Mouse (Mus musculus) liver, embryonic 14.5 days (tissue): ENCODE data around the gene Ap1m1. TPM values are rescaled to one million over a fixed set of nuclear protein-coding genes. Genes with fewer than 3 reads are reported as not detected.

Source experiments
- ATAC-seq: fragments of 200-750 bp; cut with Nextera tagmentation; 2 replicates; pipeline ENCODE4 v1.8.0; 2017; ENCODE audit warnings: moderate number of reproducible peaks, mild to moderate bottlenecking, moderate library complexity; ENCODE audit not compliant: insufficient read depth
- DNase-seq, 3 experiments: peaks; one replicate each; pipeline ENCODE4 v3.0.0-alpha.2; 2012 to 2013; ENCODE audit warnings: low read depth in 3 of 3, low spot score in 3 of 3
- H3K27ac ChIP-seq: fragments of 300-500 bp; sonication (generic); 2 replicates; pipeline ENCODE4 v1.5.1; 2014; ENCODE audit warnings: moderate library complexity, mild to moderate bottlenecking, control low read depth, inconsistent platforms
- H3K27me3 ChIP-seq: fragments of 300-500 bp; sonication (generic); 2 replicates; pipeline ENCODE4 v1.6.1; 2014; ENCODE audit warnings: mild to moderate bottlenecking, low read length, moderate library complexity; ENCODE audit not compliant: control insufficient read depth, insufficient read depth
- H3K36me3 ChIP-seq: fragments of 300-500 bp; sonication (generic); replicated peaks from 2 replicates; pipeline ENCODE4 v1.6.1; 2014; ENCODE audit warnings: low read depth; ENCODE audit not compliant: control insufficient read depth, insufficient read depth
- H3K4me1 ChIP-seq, 2 experiments: fragments of 200-500 bp in 1 of 2; fragments of 300-500 bp in 1 of 2; sonication (generic) in 1 of 2; replicated peaks; 2 replicates each; pipeline ENCODE4 v1.6.1; 2012 to 2014; ENCODE audit warnings: antibody characterized with exemption in 1 of 2, inconsistent platforms in 1 of 2, low read length in 1 of 2; ENCODE audit not compliant: control insufficient read depth in 2 of 2, insufficient read depth in 2 of 2
- H3K4me2 ChIP-seq: fragments of 300-500 bp; sonication (generic); 2 replicates; pipeline ENCODE4 v1.6.1; 2014; ENCODE audit warnings: low read depth, mild to moderate bottlenecking, control low read depth, moderate library complexity
- H3K4me3 ChIP-seq, 2 experiments: fragments of 200-500 bp in 1 of 2; fragments of 300-500 bp in 1 of 2; sonication (generic) in 1 of 2; 2 replicates each; pipeline ENCODE4 v1.5.1; 2012 to 2014; ENCODE audit warnings: low read depth in 2 of 2, low read length in 2 of 2, mild to moderate bottlenecking in 2 of 2, control low read depth in 1 of 2, inconsistent platforms in 1 of 2, moderate library complexity in 1 of 2; ENCODE audit not compliant: insufficient read depth in 1 of 2
- H3K9ac ChIP-seq: fragments of 300-500 bp; sonication (generic); replicated peaks from 2 replicates; pipeline ENCODE4 v1.6.1; 2014; ENCODE audit warnings: mild to moderate bottlenecking, control low read depth, moderate library complexity
- H3K9me3 ChIP-seq: fragments of 300-500 bp; sonication (generic); 2 replicates; pipeline ENCODE4 v1.6.1; 2016; ENCODE audit warnings: low read length, mixed read lengths; ENCODE audit not compliant: control insufficient read depth
- CTCF ChIP-seq: IDR thresholded peaks from 2 replicates; pipeline ENCODE4 v1.5.1; 2016; ENCODE audit warnings: antibody characterized with exemption, low read depth, control low read depth
- EP300 ChIP-seq: IDR thresholded peaks from 2 replicates; pipeline ENCODE4 v1.6.1; 2016; ENCODE audit warnings: antibody characterized with exemption, low read depth
- WGBS: fragments of 180-500 bp; shearing (Covaris S2); extraction: QIAGEN DNeasy Blood & Tissue Kit; methylation state at CpG from one replicate; pipeline ENCODE4 v1.1.7; 2014; ENCODE audit not compliant: insufficient replicate concordance; 5-methylcytosine and 5-hydroxymethylcytosine counted together
- polyA plus RNA-seq, 2 experiments: library from polyadenylated mRNA; depleted of rRNA in 1 of 2; stranded (reverse) in 1 of 2; unstranded in 1 of 2; fragments of >200 nt; fragmentation: Nextera tagmentation in 1 of 2; extraction: Ambion mirVana in 1 of 2; gene quantifications; 2 replicates each; pipeline versions ENCODE4 v1.2.1 to v1.2.3; 2012 to 2014

Gene Ap1m1
- polyA plus RNA-seq, 2 experiments: 38.8 to 46.7 TPM

DNA sequence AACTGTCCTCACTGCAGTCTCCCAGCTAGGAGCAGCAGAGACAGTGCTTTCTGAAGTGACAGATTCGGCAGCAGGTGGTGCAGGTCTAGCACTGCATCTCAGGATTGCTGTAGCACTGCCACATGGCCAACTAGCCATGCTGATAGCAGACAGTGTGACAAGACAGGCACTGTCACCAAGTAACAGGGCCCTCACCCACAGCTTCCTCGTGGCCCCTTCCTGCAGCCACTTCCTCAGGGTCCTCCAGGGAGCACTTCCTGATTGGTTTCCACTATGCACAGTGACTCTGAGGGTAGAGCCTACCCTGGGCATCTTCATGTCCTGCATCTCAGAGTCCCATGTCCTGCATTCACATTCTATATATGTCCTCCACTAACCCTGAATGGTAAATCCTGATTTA, 4.8 kb downstream of the Ap1m1 start:
- H3K4me2 ChIP-seq: no peak overlapping the region
- DNase-seq (no peak), ATAC-seq (no peak)
- TF ChIP-seq EP300 (no peak), CTCF (no peak)
- H3K27ac ChIP-seq: no peak overlapping the region
- 14% methylated on average over 2 of the region's 2 CpGs for WGBS
- H3K9me3 ChIP-seq: no peaks in the 10 kb centered on the region
- no peaks in the 10 kb centered on the region for H3K27me3 ChIP-seq
- no peak overlapping the region for H3K9ac ChIP-seq
- peaks cover 8 to 15% of the 10 kb centered on the region in 2 experiments for H3K4me1 ChIP-seq
- H3K36me3 ChIP-seq: no peaks in the 10 kb centered on the region; the same call in 1 of the 2 replicates
- H3K4me3 ChIP-seq: no peak overlapping the region

DNA sequence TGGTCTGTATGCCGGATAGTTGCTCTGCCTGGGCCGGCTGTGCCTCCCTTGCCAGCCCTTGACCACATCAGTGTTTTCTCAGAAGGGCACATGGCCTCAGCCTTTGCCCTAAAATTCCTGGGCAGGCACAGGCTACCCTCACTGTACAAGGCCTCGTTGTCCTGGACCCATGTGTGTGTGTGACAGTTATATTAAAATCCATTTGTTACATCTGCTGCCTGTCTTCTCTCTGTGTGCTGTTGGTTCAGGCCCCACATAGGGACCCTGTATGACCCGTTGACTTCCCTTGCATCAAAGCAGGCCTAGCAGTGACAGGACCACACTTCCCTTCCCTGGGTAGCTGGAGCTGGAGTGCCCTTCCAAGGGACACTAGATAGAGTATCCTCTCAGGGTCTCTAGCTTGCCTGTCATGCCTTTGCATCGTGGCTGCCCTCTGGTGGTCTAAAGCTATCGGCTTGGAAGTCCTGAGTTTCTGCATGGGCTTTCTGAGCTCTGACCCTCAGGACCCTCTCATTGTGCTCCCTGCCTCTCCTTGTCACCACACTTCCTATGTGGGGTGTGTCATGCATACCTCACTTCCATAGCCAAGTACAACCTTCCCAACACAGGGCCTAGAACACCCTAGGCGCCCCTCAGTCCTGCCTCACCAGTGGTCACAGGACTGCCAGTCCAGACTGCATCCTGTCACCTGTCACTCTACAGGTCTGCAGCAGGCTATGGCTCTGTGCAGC, 17.5 kb downstream of the Ap1m1 start:
- TF ChIP-seq EP300: no peak
- peak; percentile 74 for TF ChIP-seq CTCF
- H3K4me1 ChIP-seq: no peaks in the 10 kb centered on the region
- H3K27me3 ChIP-seq: no peaks in the 10 kb centered on the region
- H3K9ac ChIP-seq: no peak overlapping the region
- WGBS: 47% methylated on average over 7 of the region's 7 CpGs
- ATAC-seq (no peak), DNase-seq (no peak)
- H3K36me3 ChIP-seq: no peaks in the 10 kb centered on the region; the same call in 1 of the 2 replicates
- no peak overlapping the region for H3K4me2 ChIP-seq
- no peaks in the 10 kb centered on the region for H3K9me3 ChIP-seq
- H3K4me3 ChIP-seq: no peak overlapping the region
- no peak overlapping the region for H3K27ac ChIP-seq

DNA sequence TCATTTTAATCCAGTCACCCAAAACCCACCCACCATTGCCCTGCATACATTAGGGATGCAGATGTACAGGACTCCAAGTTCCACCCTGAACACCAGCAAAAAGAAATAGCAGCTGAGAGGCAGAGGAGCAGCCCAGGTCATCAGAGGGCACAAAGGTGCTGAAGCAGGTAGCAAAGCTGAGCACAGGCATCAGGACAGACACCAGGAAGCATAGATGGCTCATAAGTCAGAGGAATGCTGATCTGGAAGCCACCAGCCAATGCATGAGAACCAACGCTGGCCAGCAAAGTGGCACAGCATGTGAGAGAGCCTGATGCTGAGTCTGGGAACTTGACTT, 18.1 kb downstream of the Ap1m1 start:
- H3K27me3 ChIP-seq: no peaks in the 10 kb centered on the region
- WGBS: 68% methylated on average over 1 of the region's 1 CpGs
- ATAC-seq (no peak), DNase-seq (no peak)
- no peaks in the 10 kb centered on the region; the same call in 1 of the 2 replicates for H3K36me3 ChIP-seq
- no peaks in the 10 kb centered on the region for H3K4me1 ChIP-seq
- no peak overlapping the region for H3K9ac ChIP-seq
- no peak overlapping the region for H3K4me2 ChIP-seq
- no peak overlapping the region for H3K4me3 ChIP-seq
- no peaks in the 10 kb centered on the region for H3K9me3 ChIP-seq
- TF ChIP-seq CTCF (no peak), EP300 (no peak)
- H3K27ac ChIP-seq: no peak overlapping the region

DNA sequence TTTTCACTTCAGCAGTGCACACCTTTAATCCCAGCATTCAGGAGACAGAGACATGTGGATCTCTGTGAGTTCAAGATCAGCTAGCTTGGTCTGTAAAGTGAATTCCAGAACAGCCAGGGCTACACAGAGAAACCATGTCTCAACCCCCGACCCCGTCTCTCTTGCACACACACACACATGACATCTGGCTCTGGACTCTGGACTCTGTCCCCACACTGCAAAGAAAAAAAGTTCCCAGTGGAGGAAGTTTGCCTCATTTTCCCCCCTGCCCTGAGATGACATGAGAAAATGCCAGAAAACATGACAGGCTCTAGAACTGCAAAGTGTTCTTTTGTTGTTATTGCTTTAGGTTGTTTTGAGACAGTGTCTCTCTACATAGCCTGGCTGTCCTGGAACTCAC, 20.0 kb downstream of the Ap1m1 start:
- H3K27me3 ChIP-seq: no peaks in the 10 kb centered on the region
- TF ChIP-seq CTCF (no peak), EP300 (no peak)
- H3K4me1 ChIP-seq: no peaks in the 10 kb centered on the region
- WGBS: 35% methylated on average over 2 of the region's 2 CpGs
- no peak overlapping the region for H3K4me2 ChIP-seq
- H3K4me3 ChIP-seq: no peak overlapping the region
- DNase-seq (no peak), ATAC-seq (no peak)
- H3K9ac ChIP-seq: no peak overlapping the region
- no peaks in the 10 kb centered on the region for H3K36me3 ChIP-seq
- H3K27ac ChIP-seq: no peak overlapping the region
- no peaks in the 10 kb centered on the region for H3K9me3 ChIP-seq

DNA sequence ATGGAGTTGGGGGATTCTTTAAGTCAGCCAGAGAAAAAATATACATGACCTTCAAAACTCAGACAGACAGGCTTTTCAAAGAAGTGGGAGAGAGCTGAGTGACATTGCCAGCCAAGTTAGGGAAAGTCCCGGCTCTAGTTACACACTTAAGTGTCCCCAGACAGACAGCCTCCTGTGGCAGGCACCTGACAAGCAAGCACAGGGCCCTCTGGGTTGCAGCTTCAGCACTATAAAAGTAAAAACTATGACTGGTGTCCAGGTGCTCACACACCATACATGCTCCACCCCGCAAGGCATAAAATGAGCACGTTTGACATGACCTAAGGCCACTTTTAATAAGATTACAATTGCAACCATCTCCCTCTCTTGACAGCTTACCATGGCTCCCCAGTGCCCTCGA, 20.8 kb downstream of the Ap1m1 start:
- Histone ChIP-seq H3K36me3 (no peaks in the 10 kb centered on the region), H3K27me3 (no peaks in the 10 kb centered on the region), H3K4me2 (no peak overlapping the region), H3K9me3 (no peaks in the 10 kb centered on the region), H3K9ac (no peak overlapping the region), H3K4me3 (no peak overlapping the region), H3K4me1 (no peaks in the 10 kb centered on the region), H3K27ac (no peak overlapping the region)
- WGBS: 57% methylated on average over 4 of the region's 4 CpGs
- DNase-seq: no peak
- TF ChIP-seq CTCF (no peak), EP300 (no peak)
- no peak for ATAC-seq
